Mouse (Mus musculus): ENCODE data around the gene Wnt5b. TPM values are rescaled to one million over a fixed set of nuclear protein-coding genes. Genes with fewer than 3 reads are reported as not detected.
A peak's percentile ranks its signal among the peaks of the same experiment; 100 is the strongest.

The Wnt5b gene
- total RNA-seq, 2 experiments from 2014 or later = 6.3 to 6.8 TPM

GRCm38 (mm10) chr6:119450965-119451943, 92.9 kb downstream of the Wnt5b start:
- no peak for DNase-seq

GRCm38 (mm10) chr6:119449060-119449499, 95.1 kb downstream of the Wnt5b start:
- DNase-seq = peak; percentile 81

GRCm38 (mm10) chr6:119448321-119449059, 95.7 kb downstream of the Wnt5b start:
- DNase-seq = peak; percentile 19

GRCm38 (mm10) chr6:119445671-119446607, 98.2 kb downstream of the Wnt5b start:
- DNase-seq = peak; percentile 59

GRCm38 (mm10) chr6:119443742-119444645, 100.2 kb downstream of the Wnt5b start:
- peak; percentile 87 for DNase-seq

- DNase-seq = peak; percentile 29
Observed at GRCm38 (mm10) chr6:119442729-119443128, 101.4 kb downstream of the Wnt5b start.

- no peak for DNase-seq
Observed at GRCm38 (mm10) chr6:119437894-119438761, 106.0 kb downstream of the Wnt5b start.

- DNase-seq = no peak
Observed at GRCm38 (mm10) chr6:119434394-119434793, 109.8 kb downstream of the Wnt5b start.

- DNase-seq = no peak
Observed at GRCm38 (mm10) chr6:119431751-119432324, 112.3 kb downstream of the Wnt5b start.

- peak; percentile 84 for DNase-seq
Observed at GRCm38 (mm10) chr6:119430508-119430907, 113.6 kb downstream of the Wnt5b start.

GRCm38 (mm10) chr6:119429311-119429710, 114.8 kb downstream of the Wnt5b start:
- no peak for DNase-seq

GRCm38 (mm10) chr6:119428611-119429010, 115.5 kb downstream of the Wnt5b start:
- DNase-seq = peak; percentile 39

GRCm38 (mm10) chr6:119421001-119421400, 123.1 kb downstream of the Wnt5b start:
- DNase-seq = no peak

GRCm38 (mm10) chr6:119420357-119420756, 123.8 kb downstream of the Wnt5b start:
- DNase-seq = no peak

- no peak for DNase-seq
Observed at GRCm38 (mm10) chr6:119419412-119419811, 124.7 kb downstream of the Wnt5b start.

GRCm38 (mm10) chr6:119418392-119419251, 125.5 kb downstream of the Wnt5b start:
- DNase-seq = peak; percentile 34

GRCm38 (mm10) chr6:119417821-119418220, 126.3 kb downstream of the Wnt5b start:
- DNase-seq = no peak

- DNase-seq = peak; percentile 68
Observed at GRCm38 (mm10) chr6:119417354-119417753, 126.8 kb downstream of the Wnt5b start, which contains the start of gene Adipor2. TSS of gene Adipor2 (minus strand) at chr6:119417704.
